Mouse (Mus musculus): Measurements from ENCODE around the gene Zfp954. TPM values are rescaled to one million over a fixed set of nuclear protein-coding genes. Genes with fewer than 3 reads are reported as not detected.
"Not testable (repeated sequence)": the region's sequence is repeated elsewhere in the genome, so short reads cannot be mapped to it uniquely, and the experiment has no call there.

Zfp954 gene
- 23.1 TPM in 2 replicates for polyA plus RNA-seq (2015; fragmentation: Nextera tagmentation; extraction: Ambion mirVana)

GRCm38 (mm10) chr7:7120921-7121601 is at the start of gene Zfp954:
Gene Zfp954 (minus strand): TSS chr7:7121488.
- peaks cover 15% of the 10 kb centered on the region for H3K4me1 ChIP-seq (replicated peaks)
- H3K9me3 ChIP-seq: no peaks in the 10 kb centered on the region
- peak; percentile 90 for ATAC-seq
- H3K27me3 ChIP-seq: no peaks in the 10 kb centered on the region
- under 1% methylated on average over 30 of the region's 30 CpGs for WGBS
- H3K4me2 ChIP-seq (replicated peaks): peak within 1 kb of the TSS; percentile 71
- peak within 1 kb of the TSS; percentile 61 for H3K4me3 ChIP-seq (replicated peaks)
- peak within 1 kb of the TSS; percentile 75 for H3K9ac ChIP-seq (replicated peaks)
- peaks cover 33% of the 10 kb centered on the region for H3K36me3 ChIP-seq
- H3K27ac ChIP-seq: peak within 1 kb of the TSS; percentile 76

- no peaks in the 10 kb centered on the region for H3K36me3 ChIP-seq
- H3K4me1 ChIP-seq (replicated peaks): no peaks in the 10 kb centered on the region
- 92% methylated on average over 15 of the region's 15 CpGs for WGBS
- H3K27me3 ChIP-seq: no peaks in the 10 kb centered on the region
- no peak overlapping the region for H3K27ac ChIP-seq
- no peak overlapping the region for H3K4me3 ChIP-seq (replicated peaks)
- no peak overlapping the region for H3K4me2 ChIP-seq (replicated peaks)
- H3K9ac ChIP-seq (replicated peaks): no peak overlapping the region
- no peak for ATAC-seq
- H3K9me3 ChIP-seq: peaks cover 6% of the 10 kb centered on the region
Observed at GRCm38 (mm10) chr7:7145991-7146608, 24.8 kb upstream of the Zfp954 start.

GRCm38 (mm10) chr7:7144215-7144614 is 22.9 kb upstream of the Zfp954 start:
- Histone ChIP-seq H3K9me3 (peaks cover 6% of the 10 kb centered on the region), H3K27me3 (no peaks in the 10 kb centered on the region), H3K9ac (replicated peaks) (no peak overlapping the region), H3K27ac (no peak overlapping the region), H3K36me3 (no peaks in the 10 kb centered on the region), H3K4me3 (replicated peaks) (no peak overlapping the region), H3K4me2 (replicated peaks) (no peak overlapping the region), H3K4me1 (replicated peaks) (no peaks in the 10 kb centered on the region)
- no peak for ATAC-seq
- WGBS: 84% methylated on average over 1 of the region's 1 CpGs

- peak within 1 kb of the TSS; percentile 54 for H3K4me2 ChIP-seq (replicated peaks)
- H3K4me1 ChIP-seq (replicated peaks): peaks cover 12% of the 10 kb centered on the region
- peaks cover 21% of the 10 kb centered on the region for H3K36me3 ChIP-seq
- no peaks in the 10 kb centered on the region for H3K27me3 ChIP-seq
- peak; percentile 98 for ATAC-seq
- no peaks in the 10 kb centered on the region for H3K9me3 ChIP-seq
- H3K27ac ChIP-seq: peak within 1 kb of the TSS; percentile 84
- WGBS: 3% methylated on average over 16 of the region's 16 CpGs
- H3K4me3 ChIP-seq (replicated peaks): peak within 1 kb of the TSS; percentile 49
- H3K9ac ChIP-seq (replicated peaks): peak within 1 kb of the TSS; percentile 64
Observed at GRCm38 (mm10) chr7:7136379-7136866, 15.1 kb upstream of the Zfp954 start, which contains the start of gene Zfp773. Gene Zfp773 (minus strand): TSS chr7:7136755.

- Histone ChIP-seq H3K4me2 (replicated peaks) (no peak overlapping the region), H3K9me3 (0 out of 2 replicates have a peak, but pooled peaks cover 3% of the 10 kb centered on the region), H3K27me3 (no peaks in the 10 kb centered on the region), H3K9ac (replicated peaks) (no peak overlapping the region), H3K27ac (no peak overlapping the region), H3K4me3 (replicated peaks) (no peak overlapping the region), H3K36me3 (peaks cover 34% of the 10 kb centered on the region), H3K4me1 (replicated peaks) (peaks cover 12% of the 10 kb centered on the region)
- no peak for ATAC-seq
- 68% methylated on average over 8 of the region's 8 CpGs for WGBS
Observed at GRCm38 (mm10) chr7:7132751-7133150, 11.5 kb upstream of the Zfp954 start.

GRCm38 (mm10) chr7:7130491-7131124 is 9.3 kb upstream of the Zfp954 start:
- 94% methylated on average over 15 of the region's 15 CpGs for WGBS
- ATAC-seq: not testable (repeated sequence)

GRCm38 (mm10) chr7:7121602-7121980 is 303 bp upstream of the Zfp954 start:
- no peak overlapping the region for H3K9ac ChIP-seq (replicated peaks)
- H3K9me3 ChIP-seq: no peaks in the 10 kb centered on the region
- peak overlapping the region; percentile 71 for H3K4me2 ChIP-seq (replicated peaks)
- H3K4me3 ChIP-seq (replicated peaks): peak overlapping the region; percentile 61
- peaks cover 15% of the 10 kb centered on the region for H3K4me1 ChIP-seq (replicated peaks)
- H3K36me3 ChIP-seq: peaks cover 28% of the 10 kb centered on the region
- 50% methylated on average over 6 of the region's 6 CpGs for WGBS
- H3K27ac ChIP-seq: no peak overlapping the region
- H3K27me3 ChIP-seq: no peaks in the 10 kb centered on the region
- no peak; the same call in 1 of the 2 replicates for ATAC-seq

More at GRCm38 (mm10) chr7:7130491-7131124, 9.3 kb upstream of the Zfp954 start:
- H3K4me1 ChIP-seq (replicated peaks); H3K4me2 ChIP-seq (replicated peaks); H3K27me3 ChIP-seq; H3K4me3 ChIP-seq (replicated peaks); H3K9me3 ChIP-seq; H3K27ac ChIP-seq; H3K9ac ChIP-seq (replicated peaks): not testable (repeated sequence)
- H3K36me3 ChIP-seq: peaks cover 34% of the 10 kb centered on the region

- H3K4me3 ChIP-seq (replicated peaks): no peak overlapping the region
- H3K27ac ChIP-seq: no peak overlapping the region
- peaks cover 15% of the 10 kb centered on the region for H3K4me1 ChIP-seq (replicated peaks)
- WGBS: 98% methylated on average over 2 of the region's 2 CpGs
- H3K9ac ChIP-seq (replicated peaks): no peak overlapping the region
- H3K27me3 ChIP-seq: no peaks in the 10 kb centered on the region
- H3K36me3 ChIP-seq: peaks cover 59% of the 10 kb centered on the region
- no peak overlapping the region for H3K4me2 ChIP-seq (replicated peaks)
- H3K9me3 ChIP-seq: no peaks in the 10 kb centered on the region
- ATAC-seq: no peak
Observed at GRCm38 (mm10) chr7:7118441-7118840, 2.8 kb downstream of the Zfp954 start.

- WGBS: 94% methylated on average over 7 of the region's 7 CpGs
- no peak overlapping the region for H3K4me2 ChIP-seq (replicated peaks)
- ATAC-seq: no peak
Observed at GRCm38 (mm10) chr7:7108501-7108900, 12.8 kb downstream of the Zfp954 start.

More at GRCm38 (mm10) chr7:7108501-7108900, 12.8 kb downstream of the Zfp954 start:
- H3K36me3 ChIP-seq: peaks cover 6% of the 10 kb centered on the region
- H3K4me1 ChIP-seq (replicated peaks): no peaks in the 10 kb centered on the region
- no peaks in the 10 kb centered on the region for H3K27me3 ChIP-seq
- H3K9me3 ChIP-seq: 0 out of 2 replicates have a peak, but pooled peaks cover 2% of the 10 kb centered on the region
- no peak overlapping the region for H3K9ac ChIP-seq (replicated peaks)
- no peak overlapping the region for H3K27ac ChIP-seq
- H3K4me3 ChIP-seq (replicated peaks): no peak overlapping the region

Other genes with a start within 250 kb of the Zfp954 start
- gene Aurkc, start 126.2 kb downstream of the Zfp954 start, polyA plus RNA-seq (2015; fragmentation: Nextera tagmentation; extraction: Ambion mirVana): not detected in 2 replicates
- gene Zfp773, start 15.3 kb upstream of the Zfp954 start, polyA plus RNA-seq (2015; fragmentation: Nextera tagmentation; extraction: Ambion mirVana): 21.6 and 21.7 TPM in 2 replicates
- 3.5 and 3.8 TPM in 2 replicates for gene Zfp418, start 49.8 kb upstream of the Zfp954 start, polyA plus RNA-seq (2015; fragmentation: Nextera tagmentation; extraction: Ambion mirVana)
- gene Zfp772, start 88.5 kb upstream of the Zfp954 start, polyA plus RNA-seq (2015; fragmentation: Nextera tagmentation; extraction: Ambion mirVana): 8.9 and 9.0 TPM in 2 replicates
- gene Vmn2r29, start 125.8 kb upstream of the Zfp954 start, polyA plus RNA-seq (2015; fragmentation: Nextera tagmentation; extraction: Ambion mirVana): 0.71 and 1.5 TPM in 2 replicates
- gene Gm45844, start 156.8 kb upstream of the Zfp954 start, polyA plus RNA-seq (2015; fragmentation: Nextera tagmentation; extraction: Ambion mirVana): 4.6 and 6.0 TPM in 2 replicates
- gene Clcn4, start 179.4 kb upstream of the Zfp954 start, polyA plus RNA-seq (2015; fragmentation: Nextera tagmentation; extraction: Ambion mirVana): 150 and 157 TPM in 2 replicates
- not detected in 2 replicates for gene Vmn2r30, start 216.1 kb upstream of the Zfp954 start, polyA plus RNA-seq (2015; fragmentation: Nextera tagmentation; extraction: Ambion mirVana)

Measured in midbrain, embryonic 13.5 days (tissue).